15 mouse cellular contexts compared by ENCODE assay signal in the genomic region with DNA sequence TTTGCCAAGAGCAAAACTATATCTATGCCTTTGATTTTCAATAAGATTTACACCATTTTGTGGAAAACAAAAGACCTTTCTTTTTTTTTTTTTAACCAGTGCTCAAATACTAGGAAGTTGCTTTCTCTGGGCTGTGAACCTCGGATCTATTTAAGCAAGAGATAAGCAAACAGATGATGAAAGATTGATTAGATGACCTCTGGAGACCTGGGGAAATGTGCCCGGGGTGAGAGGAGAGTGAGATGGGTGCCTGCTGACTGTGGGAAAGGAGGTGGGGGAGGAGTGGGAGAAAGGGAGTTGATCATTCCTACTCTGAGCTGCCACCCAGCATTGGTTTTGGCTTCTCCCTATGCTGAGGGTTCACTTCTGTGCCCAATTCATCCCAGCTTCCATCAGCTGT.
"Had no signal": no experiment of that assay in that cellular context is flagged by ENCODE, and none has a peak within 500 bp of the region (broad histone marks: within the 10 kb centered on the region; RNA-seq: fewer than 3 reads in every experiment).

No protein-coding gene starts in this region.

- H3K36me3 ChIP-seq: neural tube, embryonic 12.5 days had no signal

- H3K27ac ChIP-seq: left cerebral cortex, adult 2 months; neural tube, embryonic 12.5 days had no signal

- H3K27me3 ChIP-seq: neural tube, embryonic 12.5 days had no signal

- H3K4me2 ChIP-seq: midbrain, embryonic 11.5 days; neural tube, embryonic 12.5 days had no signal

- H3K4me1 ChIP-seq: neural tube, embryonic 12.5 days had no signal

- ATAC-seq: intestine, embryonic 16.5 days had no signal

- H3K9me3 ChIP-seq: neural tube, embryonic 12.5 days had no signal

- DNase-seq: kidney, adult 18-20 months; kidney, postnatal 10 days; kidney, postnatal 36 days; layer of hippocampus, postnatal 36 days; lung, adult 2 months; lung, postnatal 14 days; lung, postnatal 4 days; midbrain, embryonic 14.5 days; retina, postnatal 1 day; thymus, adult 18-20 months; thymus, postnatal 36 days had no signal

- H3K4me3 ChIP-seq: left cerebral cortex, adult 2 months; neural tube, embryonic 12.5 days had no signal

- H3K9ac ChIP-seq: neural tube, embryonic 12.5 days had no signal
